Mouse (Mus musculus): Measurements from ENCODE around the gene Capns2.

The Capns2 gene

GRCm38 (mm10) chr8:92906553-92906952, 5.3 kb downstream of the Capns2 start:
- DNase-seq (ENCODE audit: low spot score in 2 of 2), result no peak

- DNase-seq (ENCODE audit: low spot score in 2 of 2), result no peak
Observed at GRCm38 (mm10) chr8:92908448-92908847, 7.2 kb downstream of the Capns2 start.

- DNase-seq (ENCODE audit: low spot score in 2 of 2), result no peak
Observed at GRCm38 (mm10) chr8:92911477-92911876, 10.3 kb downstream of the Capns2 start.

- no peak for DNase-seq (ENCODE audit: low spot score in 2 of 2)
Observed at GRCm38 (mm10) chr8:92913396-92913795, 12.2 kb downstream of the Capns2 start.

GRCm38 (mm10) chr8:92916082-92916481, 14.9 kb downstream of the Capns2 start:
- no peak for DNase-seq (ENCODE audit: low spot score in 2 of 2)

GRCm38 (mm10) chr8:92921768-92922167, 20.6 kb downstream of the Capns2 start:
- no peak for DNase-seq (ENCODE audit: low spot score in 2 of 2)

GRCm38 (mm10) chr8:92928986-92929385, 27.8 kb downstream of the Capns2 start:
- DNase-seq (ENCODE audit: low spot score in 2 of 2), result no peak

- no peak for DNase-seq (ENCODE audit: low spot score in 2 of 2)
Observed at GRCm38 (mm10) chr8:92938056-92938455, 36.8 kb downstream of the Capns2 start.

DNA sequence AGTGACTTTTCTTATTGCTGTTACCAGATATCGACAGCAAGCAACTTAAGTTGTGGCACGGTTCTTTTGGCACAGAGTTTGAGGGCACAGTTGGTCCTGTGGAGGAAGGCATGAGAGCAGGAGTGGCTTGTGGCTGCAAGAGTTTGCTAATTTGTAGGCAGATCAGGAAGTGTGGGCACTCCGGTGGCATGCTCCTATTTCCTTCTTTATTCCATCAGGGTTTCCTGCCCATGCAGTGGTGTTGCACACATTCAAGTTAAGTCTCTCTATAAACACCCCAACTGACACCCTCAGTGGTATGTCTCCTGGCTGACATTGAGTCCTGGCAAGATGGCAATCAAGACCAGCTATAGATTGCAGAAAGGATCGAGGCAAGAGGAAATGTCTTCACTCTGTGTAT, 47.9 kb downstream of the Capns2 start:
- no peak for DNase-seq (ENCODE audit: low spot score in 2 of 2)

DNA sequence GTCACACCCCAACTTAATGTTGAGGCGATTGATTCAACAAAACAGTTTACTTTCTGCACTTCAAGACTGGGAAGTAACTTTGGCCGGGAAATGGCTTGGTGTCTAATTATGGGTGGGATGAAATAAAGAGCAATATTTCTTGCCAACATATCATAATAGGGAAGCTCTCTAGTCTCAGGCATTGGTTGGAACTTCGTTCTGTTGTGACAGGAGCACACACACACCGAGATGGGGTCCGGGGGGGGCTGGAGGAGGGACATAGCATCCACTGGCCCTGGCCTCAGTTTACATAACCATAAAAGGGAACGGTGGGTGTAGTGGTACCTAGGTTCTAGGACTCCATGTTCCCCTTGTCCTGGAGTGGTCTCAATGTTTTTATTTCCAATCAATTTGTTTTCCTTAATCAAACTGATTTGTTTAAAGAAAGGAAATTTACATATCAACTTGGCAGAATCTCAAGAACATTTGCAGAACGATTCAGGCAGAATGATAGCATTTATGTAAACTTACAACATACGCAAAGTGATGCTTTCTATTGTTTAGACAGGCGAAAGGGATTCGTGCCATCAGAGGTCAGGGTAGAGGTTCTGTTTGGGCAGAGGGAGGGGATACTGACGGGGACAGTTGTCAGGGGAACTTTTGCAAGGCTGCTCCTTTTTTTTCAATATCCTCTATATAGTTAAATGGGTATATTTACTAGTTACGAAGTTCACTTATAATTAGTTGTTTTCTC, 49.6 kb downstream of the Capns2 start:
- DNase-seq (ENCODE audit: low spot score in 2 of 2), result no peak
